Mouse (Mus musculus) CH12.LX (cell line): ENCODE measurements around the gene Ifngr2. TPM values are rescaled to one million over a fixed set of nuclear protein-coding genes. Genes with fewer than 3 reads are reported as not detected.

Experiments
- DNase-seq: peaks from one replicate; pipeline ENCODE4 v3.0.0-alpha.2; 2013; ENCODE audit errors: extremely low read depth
- H3K27ac ChIP-seq: 2 replicates; pipeline ENCODE4 v1.5.1; 2012; ENCODE audit warnings: low read depth, mild to moderate bottlenecking, control low read depth, moderate library complexity; ENCODE audit not compliant: insufficient read depth
- H3K27me3 ChIP-seq: replicated peaks from 2 replicates; pipeline ENCODE3; 2012; ENCODE audit warnings: inconsistent platforms
- H3K36me3 ChIP-seq, 2 experiments: replicated peaks in 1 of 2; 2 replicates each; pipeline versions ENCODE3 to v1.6.1; 2012; ENCODE audit warnings: inconsistent platforms in 1 of 2, low read length in 1 of 2, mild to moderate bottlenecking in 1 of 2, mixed read lengths in 1 of 2, moderate library complexity in 1 of 2; ENCODE audit not compliant: control insufficient read depth in 1 of 2, insufficient read depth in 1 of 2
- H3K4me1 ChIP-seq, 2 experiments: 2 replicates each; pipeline ENCODE4 v1.6.1; 2012; ENCODE audit warnings: inconsistent platforms in 1 of 2, moderate library complexity in 1 of 2; ENCODE audit not compliant: insufficient read depth in 2 of 2, control insufficient read depth in 1 of 2
- H3K4me2 ChIP-seq: 2 replicates; pipeline ENCODE4 v1.6.1; 2012; ENCODE audit warnings: low read depth, mild to moderate bottlenecking, control low read depth; ENCODE audit not compliant: poor library complexity, insufficient read depth, severe bottlenecking
- H3K4me3 ChIP-seq, 3 experiments: fragments of 150-350 bp in 1 of 3; sonication (generic) in 1 of 3; replicated peaks in 1 of 3; 2 replicates each; pipeline versions ENCODE3 to v1.5.1; 2011 to 2012; ENCODE audit warnings: low read depth in 2 of 3, low read length in 2 of 3, mild to moderate bottlenecking in 2 of 3, moderate library complexity in 2 of 3, control low read depth in 1 of 3, improper control_type of control experiment in 1 of 3, inconsistent platforms in 1 of 3, mixed read lengths in 1 of 3; ENCODE audit not compliant: poor library complexity in 1 of 3
- H3K79me2 ChIP-seq: replicated peaks from 2 replicates; pipeline ENCODE4 v1.6.1; 2012; ENCODE audit warnings: mild to moderate bottlenecking, moderate library complexity; ENCODE audit not compliant: control insufficient read depth, poor library complexity, insufficient read depth, severe bottlenecking; ENCODE audit errors: extremely low read depth
- H3K9ac ChIP-seq: 2 replicates; pipeline ENCODE4 v1.6.1; 2012; ENCODE audit warnings: low read depth, mild to moderate bottlenecking, control low read depth, moderate library complexity; ENCODE audit not compliant: insufficient read depth
- H3K9me3 ChIP-seq: replicated peaks from 2 replicates; pipeline ENCODE3; 2012; ENCODE audit warnings: low read length, inconsistent platforms, mixed read lengths
- CHD2 ChIP-seq: IDR thresholded peaks from 2 replicates; pipeline ENCODE4 v1.6.1; 2011; ENCODE audit warnings: low read length, improper control_type of control experiment
- CTCF ChIP-seq, 2 experiments: IDR thresholded peaks in 1 of 2; conservative IDR thresholded peaks in 1 of 2; 2 replicates each; pipeline ENCODE4 v1.5.1; 2011 to 2012; ENCODE audit warnings: low read depth in 2 of 2, low read length in 2 of 2, improper control_type of control experiment in 1 of 2, inconsistent platforms in 1 of 2, mild to moderate bottlenecking in 1 of 2, moderate library complexity in 1 of 2
- E2F4 ChIP-seq: IDR thresholded peaks from 2 replicates; pipeline ENCODE4 v1.6.1; 2011; ENCODE audit warnings: low read depth, low read length, improper control_type of control experiment; ENCODE audit not compliant: insufficient replicate concordance
- EP300 ChIP-seq: IDR thresholded peaks from 2 replicates; pipeline ENCODE4 v1.6.1; 2011; ENCODE audit warnings: low read length, improper control_type of control experiment
- ETS1 ChIP-seq: conservative IDR thresholded peaks from 2 replicates; pipeline ENCODE4 v1.6.1; 2012; ENCODE audit warnings: low read depth, mild to moderate bottlenecking, inconsistent platforms, low read length, improper control_type of control experiment, moderate library complexity
- GABPA ChIP-seq: IDR thresholded peaks from 2 replicates; pipeline ENCODE4 v1.6.1; 2012; ENCODE audit warnings: low read depth, low read length, improper control_type of control experiment, inconsistent platforms; ENCODE audit not compliant: insufficient replicate concordance
- IRF4 ChIP-seq: IDR thresholded peaks from 2 replicates; pipeline ENCODE4 v1.6.1; 2014; ENCODE audit warnings: low read depth, mild to moderate bottlenecking, inconsistent platforms, low read length, improper control_type of control experiment
- JUN ChIP-seq: IDR thresholded peaks from 2 replicates; pipeline ENCODE4 v1.6.1; 2011; ENCODE audit warnings: low read depth, mild to moderate bottlenecking, low read length, improper control_type of control experiment, moderate library complexity; ENCODE audit not compliant: insufficient read depth
- MAFK ChIP-seq: IDR thresholded peaks from 2 replicates; pipeline ENCODE4 v1.6.1; 2011; ENCODE audit warnings: low read length, improper control_type of control experiment; ENCODE audit not compliant: insufficient replicate concordance
- MAX ChIP-seq: IDR thresholded peaks from 2 replicates; pipeline ENCODE4 v1.6.1; 2011; ENCODE audit warnings: low read length, improper control_type of control experiment
- NRF1 ChIP-seq: IDR thresholded peaks from 2 replicates; pipeline ENCODE4 v1.6.1; 2014; ENCODE audit warnings: low read depth, mild to moderate bottlenecking, inconsistent platforms, low read length, improper control_type of control experiment, moderate library complexity
- PAX5 ChIP-seq: IDR thresholded peaks from 2 replicates; pipeline ENCODE4 v1.6.1; 2012; ENCODE audit warnings: low read length, inconsistent platforms, mixed read lengths
- POLR2A ChIP-seq: IDR thresholded peaks from 2 replicates; pipeline ENCODE4 v1.6.1; 2011; ENCODE audit warnings: low read depth, mild to moderate bottlenecking, improper control_type of control experiment, low read length
- RCOR1 ChIP-seq: conservative IDR thresholded peaks from 2 replicates; pipeline ENCODE4 v1.6.1; 2012; ENCODE audit warnings: low read depth, mild to moderate bottlenecking, inconsistent platforms, low read length, improper control_type of control experiment
- TCF12 ChIP-seq: IDR thresholded peaks from 2 replicates; pipeline ENCODE4 v1.6.1; 2014; ENCODE audit warnings: low read depth, mild to moderate bottlenecking, inconsistent platforms, low read length, improper control_type of control experiment
- UBTF ChIP-seq: IDR thresholded peaks from 2 replicates; pipeline ENCODE4 v1.6.1; 2012; ENCODE audit warnings: low read depth, mild to moderate bottlenecking, inconsistent platforms, low read length, improper control_type of control experiment, moderate library complexity
- USF1 ChIP-seq: IDR thresholded peaks from 2 replicates; pipeline ENCODE4 v1.6.1; 2014; ENCODE audit warnings: low read depth, mild to moderate bottlenecking, inconsistent platforms, low read length, improper control_type of control experiment
- USF2 ChIP-seq: conservative IDR thresholded peaks from 2 replicates; pipeline ENCODE4 v1.6.1; 2011; ENCODE audit warnings: low read depth, low read length, improper control_type of control experiment
- ZC3H11A ChIP-seq: IDR thresholded peaks from 2 replicates; pipeline ENCODE4 v1.6.1; 2012; ENCODE audit warnings: low read depth, mild to moderate bottlenecking, inconsistent platforms, low read length, improper control_type of control experiment
- ZMIZ1 ChIP-seq: IDR thresholded peaks from 2 replicates; pipeline ENCODE4 v1.6.1; 2012; ENCODE audit warnings: low read depth, mild to moderate bottlenecking, inconsistent platforms, low read length, improper control_type of control experiment
- ZNF384 ChIP-seq: IDR thresholded peaks from 2 replicates; pipeline ENCODE4 v1.6.1; 2012; ENCODE audit warnings: low read depth, low read length, improper control_type of control experiment, inconsistent platforms
- dilution Hi-C: fragments of 300-500 bp; cut with MboI; formaldehyde crosslinking; loops from 2 replicates; pipeline ENCODE4 v1.14.3; 2020; ENCODE audit warnings: low sequenced_read_pairs; ENCODE audit not compliant: extremely low pct_unique_long_range_greater_than_20kb, extremely low pct_ligation_motif_present
- in situ Hi-C: fragments of 300-500 bp; cut with MboI; formaldehyde crosslinking; loops from 3 replicates; pipeline ENCODE4 v1.14.3; 2019; ENCODE audit warnings: low sequenced_read_pairs, low pct_ligation_motif_present, low pct_unique_long_range_greater_than_20kb, mixed read lengths
- polyA plus RNA-seq: library from polyadenylated mRNA; unstranded; fragments of >175 nt; gene quantifications from 2 replicates; pipeline ENCODE4 v1.2.1, GENCODE M21; 2012; ENCODE audit warnings: low read depth; ENCODE audit not compliant: insufficient read length
- total RNA-seq, 2 experiments: library from RNA; depleted of rRNA; stranded (reverse); fragments of 300-350 nt in 1 of 2; fragments of >200 nt in 1 of 2; gene quantifications; 2 replicates each; pipeline ENCODE4 v1.2.3; 2012 to 2014

The Ifngr2 gene
- total and polyA plus RNA-seq, 3 experiments = 29.6 to 39.2 (median 36.1) TPM

DNA sequence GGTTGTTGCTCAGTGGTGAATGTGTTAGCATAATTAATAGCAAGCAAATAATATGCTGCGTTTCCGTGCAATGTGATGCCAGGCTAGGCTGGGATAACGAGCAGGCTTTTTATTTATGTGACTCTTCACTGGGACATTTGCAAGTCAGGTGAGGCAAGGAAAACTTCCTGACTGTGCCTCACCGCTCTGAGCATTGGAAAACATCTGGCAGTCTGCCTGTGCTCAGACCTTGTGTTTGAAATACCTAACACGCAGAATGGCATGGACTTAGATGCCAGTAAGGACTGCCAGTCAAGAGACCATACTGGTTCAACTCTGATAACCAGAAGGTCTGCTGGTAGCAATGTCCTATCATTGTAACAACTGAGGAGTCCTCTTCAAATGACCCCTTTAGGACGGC, 58.3 kb downstream of the Ifngr2 start:
- no peak overlapping the region for H3K27ac ChIP-seq
- TF ChIP-seq POLR2A (no peak), IRF4 (no peak), PAX5 (no peak), MAFK (no peak), TCF12 (no peak), CTCF (conservative IDR thresholded peaks at IDR 0.05 in 1 of 2, IDR thresholded peaks at IDR 0.05 in 1 of 2; ENCODE audit: low read depth in 2 of 2, low read length in 2 of 2) (no peak), NRF1 (no peak), GABPA (no peak), USF1 (no peak), ZNF384 (no peak), JUN (no peak), ZMIZ1 (no peak), ZC3H11A (no peak), USF2 (no peak), UBTF (no peak), MAX (no peak), CHD2 (no peak), E2F4 (no peak), RCOR1 (no peak)
- in situ Hi-C loops = no loop called here
- no peak overlapping the region for H3K9ac ChIP-seq
- H3K9me3 ChIP-seq = no peaks in the 10 kb centered on the region
- no peak overlapping the region for H3K4me3 ChIP-seq
- H3K4me1 ChIP-seq = peaks cover 3 to 15% of the 10 kb centered on the region in 2 experiments
- dilution Hi-C loops = no loop called here
- H3K36me3 ChIP-seq = no peaks in the 10 kb centered on the region
- H3K79me2 ChIP-seq = no peaks in the 10 kb centered on the region
- no peak for DNase-seq
- H3K4me2 ChIP-seq = no peak overlapping the region
- H3K27me3 ChIP-seq = peaks cover 1% of the 10 kb centered on the region

DNA sequence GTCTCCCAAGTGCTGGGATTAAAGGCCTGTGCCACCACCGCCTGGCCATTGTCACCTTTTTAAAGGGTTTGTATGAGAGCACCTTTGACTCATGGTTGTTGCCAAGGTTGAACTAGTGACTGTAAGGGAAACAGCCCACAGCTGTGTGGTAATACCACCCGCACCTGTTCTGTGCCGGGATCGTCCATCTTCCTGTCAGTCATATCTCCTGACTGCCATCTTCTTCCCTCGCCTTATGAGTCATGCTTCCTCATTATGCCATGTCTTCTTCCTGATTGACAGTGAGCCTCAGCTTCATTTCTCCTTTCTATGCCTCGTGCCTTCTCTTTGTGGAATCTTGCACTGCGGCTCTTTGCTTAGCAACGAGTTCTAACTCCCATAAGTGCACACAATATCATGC, 60.1 kb downstream of the Ifngr2 start:
- Histone ChIP-seq H3K9ac (no peak overlapping the region), H3K4me2 (no peak overlapping the region), H3K9me3 (no peaks in the 10 kb centered on the region), H3K36me3 (no peaks in the 10 kb centered on the region), H3K27me3 (peaks cover 1% of the 10 kb centered on the region), H3K79me2 (no peaks in the 10 kb centered on the region), H3K4me1 (peaks cover 0 to 17% of the 10 kb centered on the region in 2 experiments; a peak in 2 of 4 replicates), H3K27ac (no peak overlapping the region), H3K4me3 (no peak overlapping the region)
- in situ Hi-C loops = no loop called here
- DNase-seq = peak; percentile 27
- no peak for TF ChIP-seq ETS1
- 0 out of 2 replicates have a peak, but pooled peaks have one; percentile 27 for TF ChIP-seq EP300
- dilution Hi-C loops = no loop called here
